Mouse (Mus musculus) left cerebral cortex, adult 2 months (tissue): Measurements from ENCODE around the gene Cog5. TPM values are rescaled to one million over a fixed set of nuclear protein-coding genes. Genes with fewer than 3 reads are reported as not detected.

Source experiments
- DNase-seq, 2 experiments: peaks; one replicate each; pipeline ENCODE4 v3.0.0; 2021 to 2022; ENCODE audit warnings: low spot score in 2 of 2, mixed read lengths in 1 of 2; ENCODE audit errors: extremely low spot score in 1 of 2
- H3K27ac ChIP-seq: fragments of 200-600 bp; 2 replicates; pipeline ENCODE4 v1.8.1; 2022
- H3K4me3 ChIP-seq: fragments of 200-600 bp; 2 replicates; pipeline ENCODE4 v1.8.1; 2022
- CTCF ChIP-seq: fragments of 200-600 bp; IDR thresholded peaks from 2 replicates; pipeline ENCODE4 v1.8.1; 2022; ENCODE audit warnings: antibody characterized with exemption, mild to moderate bottlenecking, moderate library complexity
- intact Hi-C: fragments of 180-260 bp; cut with DNase I; formaldehyde crosslinking; loops from one replicate; pipeline ENCODE4 v1.15.1; 2025
- total RNA-seq, 2 experiments: library from RNA; stranded (reverse); gene quantifications; 2 replicates each; pipeline ENCODE4 v1.2.3; 2021

The Cog5 gene
- total RNA-seq, 2 experiments from 2014 or later = 44.4 to 46.8 TPM

- intact Hi-C loops = no loop called here
These were observed 245.8 kb downstream of the Cog5 start for GRCm38 (mm10) chr12:31900391-31900914.

GRCm38 (mm10) chr12:31905696-31906551 is 251.3 kb downstream of the Cog5 start:
- Histone ChIP-seq H3K4me3 (no peak overlapping the region), H3K27ac (peak overlapping the region; percentile 78)
- DNase-seq = no peak
- intact Hi-C loops = no loop called here
- no peak; the same call in 1 of the 2 replicates for TF ChIP-seq CTCF

More at GRCm38 (mm10) chr12:31900391-31900914, 245.8 kb downstream of the Cog5 start:
- TF ChIP-seq CTCF = no peak
- H3K4me3 ChIP-seq = no peak overlapping the region
- H3K27ac ChIP-seq = no peak overlapping the region
- no peak for DNase-seq

DNA sequence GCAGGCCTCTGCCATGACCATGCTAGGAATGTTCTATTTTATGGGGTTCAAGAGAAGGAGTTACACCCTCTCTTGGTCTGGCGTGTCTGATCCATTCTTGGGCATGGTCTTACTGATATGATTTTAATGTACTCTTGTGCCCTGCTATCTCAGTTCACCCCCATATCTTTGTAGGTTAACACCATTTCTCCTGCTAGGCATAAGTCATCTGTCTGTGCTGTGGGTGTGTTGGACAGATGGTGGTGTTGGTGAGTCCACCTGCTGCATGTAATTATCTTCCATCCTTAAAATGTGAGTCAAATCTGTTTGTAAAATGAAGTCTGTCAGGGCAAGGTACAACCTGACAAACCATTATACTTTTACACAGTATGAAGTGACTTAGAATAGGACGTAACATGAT is 252.8 kb downstream of the Cog5 start:
- TF ChIP-seq CTCF = no peak
- intact Hi-C loops = no loop called here
- Histone ChIP-seq H3K4me3 (no peak overlapping the region), H3K27ac (no peak overlapping the region)
- no peak for DNase-seq

GRCm38 (mm10) chr12:31912966-31913551 is 258.4 kb downstream of the Cog5 start:
- intact Hi-C loops = no loop called here
- Histone ChIP-seq H3K27ac (no peak overlapping the region; the same call in 1 of the 2 replicates), H3K4me3 (no peak overlapping the region)
- no peak for TF ChIP-seq CTCF
- no peak for DNase-seq

- no peak overlapping the region for H3K4me3 ChIP-seq
- intact Hi-C loops = no loop called here
- H3K27ac ChIP-seq = peak overlapping the region; percentile 34; the same call in 1 of the 2 replicates
- no peak for DNase-seq
- no peak for TF ChIP-seq CTCF
These were observed 258.9 kb downstream of the Cog5 start for GRCm38 (mm10) chr12:31913614-31914013.

DNA sequence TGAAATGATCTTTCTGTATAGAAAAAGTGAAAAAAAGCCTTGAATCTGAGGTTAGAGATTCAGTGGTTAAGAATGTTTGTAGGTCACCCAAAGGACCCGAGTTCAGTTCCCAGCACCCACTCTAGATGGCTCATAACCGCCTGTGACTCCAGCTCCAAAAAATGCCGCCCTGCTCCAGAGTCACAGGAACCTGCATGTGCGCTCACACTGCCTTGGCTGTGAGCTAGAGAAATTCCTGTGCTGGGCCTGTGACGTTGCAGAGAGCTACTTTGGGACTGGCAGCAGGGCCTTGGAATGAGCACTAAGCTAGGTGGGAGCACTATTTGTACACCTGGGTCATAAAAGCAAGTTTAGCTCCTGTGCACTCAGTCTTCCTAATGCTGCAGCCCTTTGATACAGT is 262.0 kb downstream of the Cog5 start:
- intact Hi-C loops = no loop called here
- DNase-seq = no peak
- no peak overlapping the region; the same call in 1 of the 2 replicates for H3K27ac ChIP-seq
- H3K4me3 ChIP-seq = no peak overlapping the region
- TF ChIP-seq CTCF = no peak

DNA sequence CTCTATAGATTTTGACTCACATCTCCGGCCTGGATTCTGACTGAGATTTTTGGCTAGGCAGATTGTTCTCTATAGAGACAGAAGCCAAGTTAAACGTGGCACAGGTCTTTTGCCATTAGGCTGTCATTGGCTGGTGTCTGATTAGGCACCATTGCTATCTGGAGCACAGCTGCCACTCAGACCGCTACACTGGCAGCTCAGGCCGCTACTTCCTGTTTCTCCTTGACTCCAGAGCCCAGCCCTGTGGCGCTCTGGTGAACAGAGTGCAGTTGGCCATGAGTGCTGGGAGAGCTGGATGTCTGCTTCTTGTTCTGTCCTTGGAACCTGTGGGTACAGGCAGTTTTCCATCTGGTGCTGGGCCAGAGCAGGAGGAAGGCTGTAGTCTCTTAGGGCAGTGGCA is 262.6 kb downstream of the Cog5 start:
- no peak for DNase-seq
- no peak overlapping the region for H3K4me3 ChIP-seq
- intact Hi-C loops = no loop called here
- peak overlapping the region; percentile 3; the same call in 1 of the 2 replicates for H3K27ac ChIP-seq
- no peak for TF ChIP-seq CTCF

DNA sequence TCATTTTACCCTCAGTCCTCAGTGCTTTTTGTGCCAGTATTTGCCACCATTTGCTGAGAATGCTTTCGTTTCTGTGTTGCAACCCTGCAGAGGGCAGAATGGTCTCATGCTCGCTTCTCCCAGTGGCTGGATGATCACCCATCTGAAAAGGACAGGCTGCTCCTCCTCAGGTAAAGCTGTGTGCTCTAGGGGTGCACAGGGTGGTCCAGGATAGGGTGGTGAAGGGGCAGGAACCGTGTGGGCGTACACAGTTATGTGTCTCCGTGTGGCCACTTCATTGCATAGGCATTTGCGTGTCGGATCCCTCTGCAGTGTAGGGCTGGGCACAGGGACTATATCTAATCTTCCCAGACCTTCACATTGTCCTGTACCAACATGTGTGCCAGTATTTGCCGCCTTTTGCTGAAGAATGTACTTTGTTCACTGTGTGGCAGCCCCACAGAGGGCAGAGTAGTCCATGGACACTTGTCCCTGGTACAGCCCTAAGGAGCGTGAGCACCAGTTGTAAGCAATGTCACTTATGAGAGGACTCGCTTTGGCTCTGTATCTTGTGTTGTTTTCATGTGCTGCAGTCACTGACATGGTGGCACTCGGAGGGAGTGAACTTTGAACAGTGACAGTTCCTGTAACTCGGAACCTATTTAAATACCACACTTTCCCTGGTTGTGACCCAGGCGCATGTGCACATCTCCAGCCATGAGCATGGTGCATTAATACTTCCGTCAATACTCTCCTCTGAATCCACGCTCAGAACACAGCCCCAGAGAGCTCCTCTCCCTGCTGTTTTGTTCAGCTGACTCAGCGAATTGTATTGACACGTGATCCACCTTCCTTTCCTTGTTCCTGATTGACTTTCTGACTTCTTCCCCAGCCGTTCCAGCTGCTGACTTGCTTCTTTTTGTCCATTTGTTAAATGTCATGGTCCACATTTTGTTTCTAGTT is 266.1 kb downstream of the Cog5 start:
- H3K4me3 ChIP-seq = no peak overlapping the region
- no peak for TF ChIP-seq CTCF
- no peak for DNase-seq
- intact Hi-C loops = no loop called here
- H3K27ac ChIP-seq = no peak overlapping the region

GRCm38 (mm10) chr12:31924135-31924534 is 269.5 kb downstream of the Cog5 start:
- no peak for TF ChIP-seq CTCF
- intact Hi-C loops = no loop called here
- no peak overlapping the region for H3K27ac ChIP-seq
- no peak overlapping the region for H3K4me3 ChIP-seq
- no peak for DNase-seq

DNA sequence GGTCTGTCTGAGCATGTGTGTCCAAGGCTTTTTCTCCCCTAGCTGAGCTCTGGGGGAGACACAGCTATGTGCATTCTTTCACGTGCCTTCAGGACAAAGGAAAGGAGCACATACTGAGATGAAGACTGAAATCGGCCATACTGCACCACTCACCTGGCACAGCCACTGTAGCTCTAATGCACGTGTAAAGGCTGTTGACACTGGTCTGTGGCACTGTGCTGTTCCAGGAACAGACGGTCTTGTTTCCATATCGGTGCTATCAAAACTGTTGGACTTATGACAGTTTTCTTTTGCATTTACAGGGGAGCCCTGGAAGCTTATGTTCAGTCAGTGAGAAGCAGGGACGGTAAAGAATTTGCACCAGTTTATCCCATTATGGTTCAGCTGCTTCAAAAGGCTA is 270.7 kb downstream of the Cog5 start:
- Histone ChIP-seq H3K27ac (0 out of 2 replicates have a peak overlapping the region, but pooled peaks have one; percentile 15), H3K4me3 (no peak overlapping the region)
- TF ChIP-seq CTCF = no peak
- DNase-seq = no peak
- intact Hi-C loops = loop anchor here (5.0 kb wide), 3 partner anchors 213 to 293 kb away; partner anchors contain the start of genes Bcap29, Cog5, Dus4l and Gpr22

DNA sequence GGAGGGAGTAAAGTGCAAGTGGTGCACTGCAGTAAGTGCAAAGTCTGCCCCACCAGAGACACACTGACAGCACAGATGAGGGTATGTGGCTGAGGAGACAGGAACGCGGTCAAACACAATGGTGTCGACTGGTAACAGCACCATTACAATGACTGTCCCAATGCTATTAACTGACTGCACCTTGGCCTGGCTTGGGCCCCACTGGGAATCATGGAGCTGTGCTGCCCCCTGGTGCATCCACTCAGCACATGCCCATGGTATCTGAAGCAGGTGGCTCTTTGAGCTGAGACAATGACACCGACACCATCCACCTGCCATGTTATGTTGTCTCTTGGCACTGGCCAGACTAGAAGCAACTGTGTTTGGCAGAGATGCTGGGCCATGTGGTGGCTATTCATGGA is 272.0 kb downstream of the Cog5 start:
- peak; percentile 76 for TF ChIP-seq CTCF
- intact Hi-C loops = loop anchor here (2.0 to 5.0 kb wide), 4 partner anchors 214 to 418 kb away; partner anchors contain the start of genes Bcap29, Cog5, Dus4l and Gpr22

More for the DNA sequence above, 272.0 kb downstream of the Cog5 start:
- Histone ChIP-seq H3K4me3 (no peak overlapping the region), H3K27ac (no peak overlapping the region; the same call in 1 of the 2 replicates)
- peak; percentile 73 to 82 for DNase-seq
